Mouse (Mus musculus) cortical plate, adult 2 months (tissue): ENCODE data around the gene Sycp2.

Source experiments
- CTCF ChIP-seq: fragments of 200-500 bp; IDR thresholded peaks from 2 replicates; pipeline ENCODE4 v1.5.1; 2011; ENCODE audit warnings: mild to moderate bottlenecking, control low read depth, low read length; ENCODE audit not compliant: insufficient read depth; ENCODE audit errors: extremely low read depth
- POLR2A ChIP-seq: fragments of 200-500 bp; IDR thresholded peaks from 2 replicates; pipeline ENCODE4 v1.6.1; 2011; ENCODE audit warnings: mild to moderate bottlenecking, low read length, control low read depth; ENCODE audit not compliant: insufficient read depth; ENCODE audit errors: extremely low read depth

- TF ChIP-seq CTCF: no peak
- no peak for TF ChIP-seq POLR2A
Measured at GRCm38 (mm10) chr2:178454664-178455516, 47.4 kb upstream of the Sycp2 start.
